Mouse (Mus musculus) ES-E14 (cell line): ENCODE measurements around the gene Pelo.

ENCODE experiments used
- MAFK ChIP-seq: IDR thresholded peaks from 2 replicates; pipeline ENCODE4 v1.6.1; 2014; ENCODE audit warnings: mild to moderate bottlenecking, low read depth, low read length, inconsistent platforms; ENCODE audit not compliant: insufficient read depth
- ZC3H11A ChIP-seq: IDR thresholded peaks from 2 replicates; pipeline ENCODE4 v1.6.1; 2012; ENCODE audit warnings: low read depth, mild to moderate bottlenecking, inconsistent platforms, low read length, borderline replicate concordance
- ZNF384 ChIP-seq: IDR thresholded peaks from 2 replicates; pipeline ENCODE4 v1.6.1; 2012; ENCODE audit warnings: low read depth, low read length, inconsistent platforms

- TF ChIP-seq MAFK (no peak), ZNF384 (no peak), ZC3H11A (no peak)
These were observed 1.0 kb upstream of the Pelo start for GRCm38 (mm10) chr13:115090977-115091445.
